Mouse (Mus musculus) heart, embryonic 16.5 days (tissue): ENCODE results near the gene Ranbp1. TPM values are rescaled to one million over a fixed set of nuclear protein-coding genes. Genes with fewer than 3 reads are reported as not detected.

Experiments used
- ATAC-seq: fragments of 200-750 bp; cut with Nextera tagmentation; replicated peaks from 2 replicates; pipeline ENCODE4 v1.8.0; 2017; ENCODE audit warnings: moderate number of reproducible peaks; ENCODE audit not compliant: insufficient read depth, low FRiP score; ENCODE audit errors: extremely low read depth
- H3K27ac ChIP-seq: fragments of 300-500 bp; sonication (generic); 2 replicates; pipeline ENCODE4 v1.5.1; 2014; ENCODE audit warnings: mild to moderate bottlenecking, low read length, control low read depth, moderate library complexity
- H3K27me3 ChIP-seq: fragments of 300-500 bp; sonication (generic); 2 replicates; pipeline ENCODE4 v1.6.1; 2014; ENCODE audit warnings: low read length, mixed read lengths; ENCODE audit not compliant: control insufficient read depth, insufficient read depth
- H3K36me3 ChIP-seq: fragments of 300-500 bp; sonication (generic); 2 replicates; pipeline ENCODE4 v1.6.1; 2014; ENCODE audit not compliant: control insufficient read depth, insufficient read depth
- H3K4me1 ChIP-seq: fragments of 300-500 bp; sonication (generic); 2 replicates; pipeline ENCODE4 v1.6.1; 2014; ENCODE audit warnings: low read length, mixed read lengths; ENCODE audit not compliant: control insufficient read depth, insufficient read depth
- H3K4me2 ChIP-seq: fragments of 300-500 bp; sonication (generic); 2 replicates; pipeline ENCODE4 v1.6.1; 2014; ENCODE audit warnings: low read depth, mild to moderate bottlenecking, control low read depth, low read length
- H3K4me3 ChIP-seq: fragments of 300-500 bp; sonication (generic); 2 replicates; pipeline ENCODE4 v1.5.1; 2014; ENCODE audit warnings: mild to moderate bottlenecking, control low read depth, low read length
- H3K9ac ChIP-seq: fragments of 300-500 bp; sonication (generic); 2 replicates; pipeline ENCODE4 v1.6.1; 2014; ENCODE audit warnings: low read length, control low read depth
- H3K9me3 ChIP-seq: fragments of 300-500 bp; sonication (generic); replicated peaks from 2 replicates; pipeline ENCODE4 v1.6.1; 2016; ENCODE audit warnings: low read length; ENCODE audit not compliant: control insufficient read depth
- WGBS: fragments of 180-500 bp; shearing (Covaris S2); extraction: QIAGEN DNeasy Blood & Tissue Kit; methylation state at CpG from one replicate; pipeline ENCODE4 v1.1.7; 2014; 5-methylcytosine and 5-hydroxymethylcytosine counted together
- polyA plus RNA-seq: library from polyadenylated mRNA; unstranded; fragments of >200 nt; fragmentation: Nextera tagmentation; extraction: Ambion mirVana; gene quantifications from 2 replicates; pipeline ENCODE4 v1.2.1, GENCODE M21; 2015

Ranbp1 gene
- polyA plus RNA-seq, 1 experiment from 2014 or later = 343 TPM

DNA sequence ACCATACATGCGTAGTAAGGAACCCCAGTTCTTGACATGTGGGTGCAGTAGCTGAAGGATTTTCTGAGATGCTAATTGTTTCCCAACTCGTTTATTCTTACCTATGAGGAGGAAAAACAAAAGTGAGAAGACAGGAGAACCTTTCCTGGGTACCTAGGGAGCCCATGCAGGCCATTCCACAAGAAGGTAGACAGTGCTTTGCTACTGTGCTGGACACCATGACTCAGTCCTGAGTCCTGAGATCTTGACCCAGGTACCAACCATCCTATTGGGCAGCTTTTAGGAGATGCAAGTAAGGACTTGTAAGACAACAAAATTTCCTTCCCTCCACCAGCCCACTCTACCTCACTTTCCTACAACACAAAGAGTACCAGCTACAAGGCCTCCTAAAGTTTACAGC, 9.7 kb upstream of the Ranbp1 start, which contains the start of gene Gm49776:
TSS of gene Gm49776 (minus strand) at position 101 of the 400 bp plus-strand sequence.
- no peak within 1 kb of the TSS for H3K9ac ChIP-seq
- H3K4me3 ChIP-seq = no peak within 1 kb of the TSS
- peaks cover 81% of the 10 kb centered on the region for H3K36me3 ChIP-seq
- H3K4me1 ChIP-seq = no peaks in the 10 kb centered on the region
- H3K4me2 ChIP-seq = no peak within 1 kb of the TSS
- WGBS = 88% methylated on average over 2 of the region's 2 CpGs
- H3K27ac ChIP-seq = no peak within 1 kb of the TSS
- no peak for ATAC-seq
- H3K27me3 ChIP-seq = no peaks in the 10 kb centered on the region
- no peaks in the 10 kb centered on the region for H3K9me3 ChIP-seq

DNA sequence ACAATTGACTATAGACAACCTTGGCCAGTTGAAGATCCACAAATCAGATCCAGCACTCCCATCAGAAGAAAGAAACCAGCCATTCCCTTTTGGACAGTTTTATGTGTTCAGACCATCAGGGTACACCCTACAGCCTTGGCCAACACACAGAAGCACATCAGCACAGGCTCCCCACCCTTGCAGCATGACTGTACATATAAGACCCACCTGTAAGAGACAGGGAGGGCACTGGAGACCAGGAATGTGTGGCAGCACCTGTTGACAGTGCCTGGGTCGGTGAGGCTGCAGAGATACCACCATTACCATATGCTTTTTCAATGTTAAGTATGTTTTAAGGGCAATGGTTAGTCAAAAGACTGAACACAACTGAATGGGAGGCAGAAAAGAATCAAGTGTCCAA, 5.3 kb upstream of the Ranbp1 start:
- WGBS = 80% methylated on average over 1 of the region's 1 CpGs
- no peak overlapping the region for H3K27ac ChIP-seq
- ATAC-seq = no peak

DNA sequence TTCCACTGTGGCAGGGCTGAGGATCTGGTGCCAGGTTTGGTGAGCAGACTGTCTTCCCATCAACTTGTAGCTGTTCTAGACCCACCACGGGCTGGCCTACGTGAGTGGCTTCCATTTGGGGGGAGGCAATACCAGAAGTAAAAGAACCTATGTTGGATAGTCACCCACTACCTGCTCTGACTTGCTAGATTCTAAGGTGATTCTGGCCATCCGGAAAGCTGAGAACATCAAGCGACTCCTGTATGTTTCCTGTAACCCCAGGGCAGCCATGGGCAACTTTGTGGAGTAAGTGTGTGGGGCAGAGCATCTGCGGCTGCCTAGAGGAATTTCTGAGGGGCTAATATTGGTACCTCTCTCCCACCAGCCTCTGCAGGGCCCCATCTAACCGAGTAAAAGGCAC, 4.2 kb upstream of the Ranbp1 start:
- H3K4me1 ChIP-seq = peaks cover 17% of the 10 kb centered on the region
- H3K36me3 ChIP-seq = peaks cover 54% of the 10 kb centered on the region
- H3K9me3 ChIP-seq = no peaks in the 10 kb centered on the region
- 77% methylated on average over 6 of the region's 6 CpGs for WGBS
- no peak overlapping the region for H3K9ac ChIP-seq
- H3K27ac ChIP-seq = no peak overlapping the region
- no peaks in the 10 kb centered on the region for H3K27me3 ChIP-seq
- ATAC-seq = no peak
- H3K4me2 ChIP-seq = no peak overlapping the region
- no peak overlapping the region for H3K4me3 ChIP-seq

More for the DNA sequence above, 5.3 kb upstream of the Ranbp1 start:
- H3K36me3 ChIP-seq = peaks cover 64% of the 10 kb centered on the region
- no peaks in the 10 kb centered on the region for H3K27me3 ChIP-seq
- H3K9ac ChIP-seq = no peak overlapping the region
- no peak overlapping the region for H3K4me2 ChIP-seq
- peaks cover 17% of the 10 kb centered on the region for H3K4me1 ChIP-seq
- no peaks in the 10 kb centered on the region for H3K9me3 ChIP-seq
- H3K4me3 ChIP-seq = no peak overlapping the region

DNA sequence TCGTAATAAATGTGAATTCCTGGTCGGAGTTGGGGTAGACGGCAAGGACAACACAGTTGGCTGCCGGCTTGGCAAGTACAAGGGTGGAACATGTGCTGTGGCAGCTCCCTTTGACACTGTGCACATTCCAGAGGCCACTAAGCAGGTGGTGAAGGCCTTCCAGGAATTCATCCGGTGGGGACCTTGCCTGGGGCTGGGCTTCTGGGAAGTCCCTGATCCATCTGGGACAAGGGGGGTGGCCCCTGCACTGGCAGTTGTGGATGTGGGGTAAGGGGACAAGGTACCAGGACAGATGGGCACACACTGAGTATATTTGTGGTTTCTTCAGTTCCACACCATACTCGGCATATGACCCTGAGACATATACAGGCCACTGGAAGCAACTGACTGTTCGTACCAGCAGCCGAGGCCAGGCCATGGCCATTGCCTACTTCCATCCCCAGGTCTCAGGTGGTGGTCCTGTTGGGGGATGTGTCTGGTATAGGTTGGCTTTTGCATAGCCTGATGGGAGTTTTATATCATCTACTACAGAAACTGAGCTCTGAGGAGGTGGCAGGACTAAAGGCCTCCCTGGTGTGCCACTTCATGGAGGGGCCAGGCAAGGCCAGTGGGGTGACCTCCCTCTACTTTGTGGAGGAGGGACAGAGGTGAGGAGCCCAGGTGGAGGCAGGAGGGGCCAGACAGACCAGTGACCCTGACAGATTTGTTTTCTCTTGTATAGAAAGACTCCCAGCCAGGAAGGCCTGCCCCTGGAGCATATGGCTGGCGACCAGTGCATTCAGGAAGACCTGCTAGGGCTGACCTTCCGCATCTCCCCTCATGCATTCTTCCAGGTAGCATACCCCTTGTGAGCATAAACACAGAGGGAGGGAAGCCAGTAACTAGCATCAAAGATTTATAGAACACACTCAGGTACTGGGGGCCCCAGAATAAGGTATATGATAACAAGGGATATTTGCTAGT, 2.6 kb upstream of the Ranbp1 start:
- no peak for ATAC-seq
- Histone ChIP-seq H3K9ac (peak overlapping the region; percentile 39; the same call in 1 of the 2 replicates), H3K27me3 (no peaks in the 10 kb centered on the region), H3K9me3 (no peaks in the 10 kb centered on the region), H3K27ac (no peak overlapping the region), H3K36me3 (peaks cover 46% of the 10 kb centered on the region), H3K4me2 (peak overlapping the region; percentile 89), H3K4me1 (peaks cover 26% of the 10 kb centered on the region), H3K4me3 (no peak overlapping the region)
- WGBS = 59% methylated on average over 10 of the region's 10 CpGs

DNA sequence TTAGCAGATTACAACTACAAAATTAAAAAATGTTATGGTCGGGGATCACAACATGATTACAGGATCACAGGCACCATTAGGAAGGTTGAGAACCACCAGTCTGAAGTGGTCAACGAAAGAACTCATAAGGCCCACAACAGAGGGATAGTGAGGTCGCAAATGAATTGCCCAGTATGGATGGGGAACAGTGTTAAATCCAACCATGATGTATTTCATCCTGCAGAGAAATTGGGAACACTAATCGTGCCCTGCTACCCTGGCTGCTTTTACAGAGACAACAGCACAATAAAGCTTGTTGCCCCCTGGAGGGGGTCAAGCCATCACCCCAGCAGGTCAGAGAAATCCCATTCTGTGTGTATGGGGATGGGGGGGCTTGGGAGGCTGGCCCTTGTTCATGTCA, 1.7 kb upstream of the Ranbp1 start:
- Histone ChIP-seq H3K4me2 (peak overlapping the region; percentile 89), H3K9ac (peak overlapping the region; percentile 95; the same call in 1 of the 2 replicates), H3K27me3 (no peaks in the 10 kb centered on the region), H3K36me3 (peaks cover 46% of the 10 kb centered on the region), H3K9me3 (no peaks in the 10 kb centered on the region), H3K4me3 (peak overlapping the region; percentile 94), H3K27ac (peak overlapping the region; percentile 94; the same call in 1 of the 2 replicates), H3K4me1 (peaks cover 26% of the 10 kb centered on the region)
- WGBS = 63% methylated on average over 4 of the region's 4 CpGs
- ATAC-seq = no peak

DNA sequence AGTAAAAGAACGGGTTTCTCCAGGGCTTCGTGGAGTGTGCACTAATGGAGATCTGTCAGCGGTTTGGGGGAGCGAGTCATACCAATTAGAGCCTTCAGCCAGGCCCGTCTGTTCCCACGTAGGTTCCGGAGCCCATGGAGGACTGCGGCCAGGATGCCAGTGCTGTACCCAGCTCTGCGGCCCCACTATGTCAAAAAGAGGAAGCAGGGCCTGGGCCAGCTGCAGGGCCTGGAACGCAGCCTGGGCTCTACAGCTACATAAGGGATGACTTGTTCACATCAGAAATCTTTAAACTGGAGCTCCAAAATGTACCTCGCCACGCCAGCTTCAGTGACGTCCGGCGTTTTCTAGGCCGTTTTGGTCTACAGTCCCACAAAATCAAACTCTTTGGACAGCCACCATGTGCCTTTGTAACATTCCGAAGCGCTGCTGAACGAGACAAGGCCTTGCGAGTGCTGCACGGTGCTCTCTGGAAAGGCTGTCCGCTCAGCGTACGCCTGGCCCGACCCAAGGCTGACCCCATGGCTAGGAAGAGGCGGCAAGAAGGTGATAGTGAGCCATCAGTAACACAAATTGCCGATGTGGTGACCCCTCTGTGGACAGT, 934 bp upstream of the Ranbp1 start:
- H3K4me3 ChIP-seq = peak overlapping the region; percentile 94
- H3K27ac ChIP-seq = peak overlapping the region; percentile 94
- H3K4me1 ChIP-seq = peaks cover 26% of the 10 kb centered on the region
- H3K9ac ChIP-seq = peak overlapping the region; percentile 95
- no peaks in the 10 kb centered on the region for H3K9me3 ChIP-seq
- no peaks in the 10 kb centered on the region for H3K27me3 ChIP-seq
- ATAC-seq = 0 out of 2 replicates have a peak, but pooled peaks have one; percentile 7
- WGBS = 2% methylated on average over 27 of the region's 27 CpGs
- H3K4me2 ChIP-seq = peak overlapping the region; percentile 89
- H3K36me3 ChIP-seq = peaks cover 54% of the 10 kb centered on the region

DNA sequence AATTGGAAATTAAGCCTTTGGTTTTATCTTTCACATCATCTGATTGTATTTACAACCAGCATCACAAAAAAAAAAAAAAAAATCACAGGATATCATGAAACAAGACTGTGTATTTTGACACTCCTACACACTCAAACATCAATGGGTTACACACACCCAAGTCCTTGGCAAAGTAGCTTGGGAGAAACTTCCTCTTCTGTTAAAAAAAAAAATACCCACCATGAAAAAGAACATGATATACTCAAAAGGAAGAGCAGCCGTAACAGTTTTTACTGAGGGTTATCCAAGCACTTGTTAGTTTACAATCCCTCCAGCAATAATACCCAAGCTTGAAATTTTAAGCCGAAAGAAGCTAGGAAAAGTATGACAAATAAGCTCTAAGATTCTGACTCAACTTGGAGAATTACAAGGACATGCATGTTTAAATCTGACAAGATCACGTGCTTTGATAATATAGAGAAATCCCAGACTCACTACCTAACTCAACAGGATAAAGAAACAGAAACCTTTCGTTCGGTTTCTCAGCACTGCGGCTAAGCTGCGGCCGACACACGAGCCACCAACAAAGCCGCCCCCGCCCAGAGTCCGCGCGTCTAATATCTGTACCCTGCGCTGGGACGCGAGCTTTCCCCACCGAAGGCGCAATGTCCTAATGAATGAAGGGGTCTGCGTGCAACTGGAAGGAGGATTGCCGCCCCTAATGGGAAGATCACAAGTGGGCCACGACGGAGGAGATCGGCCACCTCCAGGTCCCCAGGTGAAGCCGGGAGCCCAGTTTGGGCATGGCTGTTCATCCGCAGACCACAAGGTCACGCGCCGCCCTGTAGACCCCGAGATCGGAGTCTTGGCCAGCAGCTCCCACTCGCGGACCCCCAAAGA, 772 bp downstream of the Ranbp1 start:
- Histone ChIP-seq H3K27me3 (no peaks in the 10 kb centered on the region), H3K9me3 (no peaks in the 10 kb centered on the region), H3K27ac (peak overlapping the region; percentile 89), H3K36me3 (peaks cover 53% of the 10 kb centered on the region), H3K4me2 (peak overlapping the region; percentile 73), H3K4me1 (peaks cover 26% of the 10 kb centered on the region), H3K4me3 (peak overlapping the region; percentile 94), H3K9ac (peak overlapping the region; percentile 97)
- whole genome bisulfite sequencing = under 1% methylated on average over 33 of the region's 33 CpGs
- ATAC-seq = no peak

DNA sequence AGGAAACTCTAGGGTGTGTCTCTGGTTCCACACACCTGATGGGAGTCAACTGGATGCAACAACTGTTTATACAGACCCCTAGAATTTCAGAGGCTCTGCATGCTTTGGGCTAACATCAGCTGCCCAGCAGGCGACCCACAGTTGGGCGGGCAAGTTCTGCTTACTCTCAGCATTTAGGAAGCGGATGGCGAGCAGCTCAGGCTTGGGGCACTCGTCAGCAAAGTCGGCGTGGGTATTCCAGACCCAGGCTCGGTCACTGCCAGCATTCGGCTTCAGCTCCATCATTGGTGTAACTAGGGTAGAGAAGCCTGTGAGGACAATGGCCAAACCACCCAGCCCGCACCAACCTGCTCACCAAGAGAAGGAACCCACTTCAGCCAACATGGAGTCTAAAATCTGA, 7.0 kb downstream of the Ranbp1 start:
- Histone ChIP-seq H3K4me2 (no peak overlapping the region), H3K27ac (no peak overlapping the region), H3K9ac (no peak overlapping the region), H3K9me3 (no peaks in the 10 kb centered on the region), H3K36me3 (peaks cover 63% of the 10 kb centered on the region), H3K27me3 (no peaks in the 10 kb centered on the region), H3K4me1 (no peaks in the 10 kb centered on the region), H3K4me3 (no peak overlapping the region)
- WGBS = 94% methylated on average over 10 of the region's 10 CpGs
- no peak for ATAC-seq
